Mouse (Mus musculus) midbrain, postnatal 0 days (tissue): ENCODE measurements at regions not wholly inside any gene's neighbourhood (a gene's known extent, or its start where the extent isn't known, plus 50 kb on each side); places are given as distances from the start of the nearest gene placed in this dataset.

ENCODE experiments used
- ATAC-seq: fragments of 200-750 bp; cut with Nextera tagmentation; 2 replicates; pipeline ENCODE4 v1.8.0; 2017; ENCODE audit warnings: moderate number of reproducible peaks, mild to moderate bottlenecking, moderate TSS enrichment, moderate library complexity; ENCODE audit not compliant: low FRiP score
- DNase-seq: peaks from one replicate; pipeline ENCODE4 v3.0.0-alpha.2; 2015; ENCODE audit warnings: low spot score
- H3K27ac ChIP-seq: fragments of 300-500 bp; sonication (generic); 2 replicates; pipeline ENCODE4 v1.5.1; 2014; ENCODE audit warnings: low read depth, mild to moderate bottlenecking, low read length, mixed read lengths
- H3K27me3 ChIP-seq: fragments of 300-500 bp; sonication (generic); 2 replicates; pipeline ENCODE4 v1.6.1; 2014; ENCODE audit warnings: low read length, control low read depth, mixed read lengths; ENCODE audit not compliant: insufficient read depth
- H3K36me3 ChIP-seq: fragments of 300-500 bp; sonication (generic); 2 replicates; pipeline ENCODE4 v1.6.1; 2014; ENCODE audit warnings: low read length, control low read depth, mixed read lengths; ENCODE audit not compliant: insufficient read depth
- H3K4me1 ChIP-seq: fragments of 300-500 bp; sonication (generic); 2 replicates; pipeline ENCODE4 v1.6.1; 2014; ENCODE audit warnings: mild to moderate bottlenecking, control low read depth, antibody characterized with exemption, low read length, mixed read lengths; ENCODE audit not compliant: insufficient read depth
- H3K4me2 ChIP-seq: fragments of 300-500 bp; sonication (generic); 2 replicates; pipeline ENCODE4 v1.6.1; 2014; ENCODE audit warnings: low read depth, mild to moderate bottlenecking, low read length, mixed read lengths; ENCODE audit not compliant: poor library complexity, severe bottlenecking
- H3K4me3 ChIP-seq: fragments of 300-500 bp; sonication (generic); 2 replicates; pipeline ENCODE4 v1.5.1; 2014; ENCODE audit warnings: low read depth, mild to moderate bottlenecking, low read length, moderate library complexity
- H3K9ac ChIP-seq: fragments of 300-500 bp; sonication (generic); replicated peaks from 2 replicates; pipeline ENCODE4 v1.6.1; 2014; ENCODE audit warnings: mild to moderate bottlenecking, low read length, moderate library complexity, mixed read lengths; ENCODE audit not compliant: poor library complexity, severe bottlenecking
- H3K9me3 ChIP-seq: fragments of 300-500 bp; sonication (generic); 2 replicates; pipeline ENCODE4 v1.6.1; 2016; ENCODE audit warnings: low read length, control low read depth
- CTCF ChIP-seq: IDR thresholded peaks from 2 replicates; pipeline ENCODE4 v1.5.1; 2016; ENCODE audit warnings: antibody characterized with exemption, mild to moderate bottlenecking
- WGBS: fragments of 180-500 bp; shearing (Covaris S2); extraction: QIAGEN DNeasy Blood & Tissue Kit; methylation state at CpG from one replicate; pipeline ENCODE4 v1.1.7; 2014; 5-methylcytosine and 5-hydroxymethylcytosine counted together

DNA sequence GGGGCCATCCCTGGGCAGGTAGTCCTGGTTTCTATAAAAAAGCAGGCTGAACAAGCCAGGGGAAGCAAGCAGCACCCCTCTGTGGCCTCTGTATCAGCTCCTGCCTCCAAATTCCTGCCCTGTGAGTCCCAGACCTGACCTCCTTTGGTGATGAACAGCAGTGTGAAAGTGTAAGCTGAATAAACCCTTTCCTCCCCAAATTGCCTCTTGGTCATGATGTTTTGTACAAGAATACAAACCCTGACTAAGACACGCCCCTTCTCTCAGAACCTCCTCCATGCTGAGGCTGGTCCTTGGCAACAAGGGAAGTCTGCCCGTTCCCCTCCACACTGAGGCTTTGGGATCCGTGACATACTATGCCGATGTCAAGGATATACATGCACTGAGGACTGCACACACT, 310.2 kb upstream of the Klf6 start:
- Histone ChIP-seq H3K4me2 (no peak overlapping the region), H3K27ac (no peak overlapping the region), H3K9me3 (no peaks in the 10 kb centered on the region), H3K36me3 (no peaks in the 10 kb centered on the region), H3K4me1 (no peaks in the 10 kb centered on the region), H3K9ac (no peak overlapping the region), H3K27me3 (no peaks in the 10 kb centered on the region), H3K4me3 (no peak overlapping the region)
- TF ChIP-seq CTCF = no peak
- DNase-seq (no peak), ATAC-seq (no peak)
- 89% methylated on average over 4 of the region's 4 CpGs for WGBS

DNA sequence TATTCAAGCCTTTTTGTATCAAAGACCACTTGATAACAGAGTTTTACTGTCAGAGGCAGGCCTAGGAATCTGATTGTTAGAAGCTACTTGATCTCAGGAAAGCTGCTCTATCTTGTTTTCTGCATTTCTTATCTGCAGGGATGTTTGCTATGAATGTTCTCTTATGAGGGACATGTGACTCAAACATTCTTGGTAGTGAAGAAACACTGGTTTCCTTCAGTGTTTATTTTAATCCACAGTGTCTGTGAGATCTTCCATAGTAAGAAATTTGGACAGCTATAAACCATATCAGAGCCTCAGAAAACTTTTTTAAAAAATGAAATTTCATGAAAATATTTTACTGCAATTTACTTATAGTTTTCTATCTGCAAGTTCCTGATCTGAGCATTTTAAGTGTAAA, 307.8 kb upstream of the Klf6 start:
- no peaks in the 10 kb centered on the region for H3K9me3 ChIP-seq
- H3K36me3 ChIP-seq = no peaks in the 10 kb centered on the region
- no peak overlapping the region for H3K27ac ChIP-seq
- no peak for TF ChIP-seq CTCF
- H3K9ac ChIP-seq = no peak overlapping the region
- no peak overlapping the region for H3K4me2 ChIP-seq
- H3K4me3 ChIP-seq = no peak overlapping the region
- no peaks in the 10 kb centered on the region for H3K27me3 ChIP-seq
- ATAC-seq = no peak
- H3K4me1 ChIP-seq = no peaks in the 10 kb centered on the region
- DNase-seq = no peak

DNA sequence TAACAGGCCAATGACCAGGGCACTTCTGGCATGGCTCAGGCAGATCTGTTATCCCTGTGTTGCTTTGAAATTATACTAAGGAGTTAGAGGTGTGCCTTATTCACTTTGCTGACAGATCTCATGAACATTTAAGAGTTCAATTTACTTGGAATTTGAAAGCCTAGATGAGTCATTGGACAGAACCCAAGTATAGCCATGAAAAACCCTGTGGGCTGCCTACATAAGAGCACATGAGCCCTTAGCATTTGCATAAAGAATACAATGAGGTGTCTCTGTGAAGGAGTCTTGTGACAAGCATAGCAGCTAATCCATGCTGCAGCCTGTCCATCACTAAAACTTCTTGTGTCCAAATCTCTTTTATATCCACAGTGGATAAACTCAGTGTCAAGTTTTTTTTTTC, 303.2 kb upstream of the Klf6 start:
- H3K27me3 ChIP-seq = no peaks in the 10 kb centered on the region
- no peaks in the 10 kb centered on the region for H3K9me3 ChIP-seq
- H3K27ac ChIP-seq = no peak overlapping the region
- H3K4me2 ChIP-seq = no peak overlapping the region
- H3K36me3 ChIP-seq = no peaks in the 10 kb centered on the region
- ATAC-seq = no peak
- H3K4me3 ChIP-seq = no peak overlapping the region
- H3K4me1 ChIP-seq = no peaks in the 10 kb centered on the region
- no peak for DNase-seq
- H3K9ac ChIP-seq = no peak overlapping the region
- no peak for TF ChIP-seq CTCF

DNA sequence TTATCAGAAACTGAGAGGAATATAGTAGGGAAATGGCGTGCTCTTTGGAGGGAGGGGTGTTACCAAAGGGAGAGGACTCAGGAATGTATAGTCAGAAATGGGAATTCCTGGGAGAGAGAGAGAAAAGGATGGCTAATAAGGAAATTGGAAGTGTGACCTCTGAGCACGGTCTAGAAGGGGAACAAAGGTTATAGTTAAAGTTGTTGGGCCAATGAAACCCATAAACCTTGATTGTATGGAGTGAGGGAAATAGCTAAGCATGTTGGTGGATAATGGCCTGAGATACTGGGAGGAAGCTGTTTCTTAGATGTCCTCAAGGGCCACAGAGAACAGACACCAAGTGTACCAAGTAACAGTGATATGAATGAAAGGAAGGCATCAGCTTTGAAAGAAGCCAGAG, 294.8 kb upstream of the Klf6 start:
- Histone ChIP-seq H3K4me2 (no peak overlapping the region), H3K9me3 (no peaks in the 10 kb centered on the region), H3K27ac (no peak overlapping the region), H3K4me1 (no peaks in the 10 kb centered on the region), H3K4me3 (no peak overlapping the region), H3K9ac (no peak overlapping the region), H3K36me3 (no peaks in the 10 kb centered on the region), H3K27me3 (no peaks in the 10 kb centered on the region)
- WGBS = 76% methylated on average over 2 of the region's 2 CpGs
- DNase-seq = no peak
- no peak for ATAC-seq
- no peak for TF ChIP-seq CTCF

- 95% methylated on average over 2 of the region's 2 CpGs for WGBS
- no peaks in the 10 kb centered on the region for H3K27me3 ChIP-seq
- no peak overlapping the region for H3K4me3 ChIP-seq
- no peaks in the 10 kb centered on the region for H3K4me1 ChIP-seq
- H3K36me3 ChIP-seq = no peaks in the 10 kb centered on the region
- no peak overlapping the region for H3K4me2 ChIP-seq
- DNase-seq (no peak), ATAC-seq (no peak)
- H3K27ac ChIP-seq = no peak overlapping the region
- no peak overlapping the region for H3K9ac ChIP-seq
- H3K9me3 ChIP-seq = no peaks in the 10 kb centered on the region
- TF ChIP-seq CTCF = no peak
Measured at GRCm38 (mm10) chr13:5566896-5567295, 294.4 kb upstream of the Klf6 start.

DNA sequence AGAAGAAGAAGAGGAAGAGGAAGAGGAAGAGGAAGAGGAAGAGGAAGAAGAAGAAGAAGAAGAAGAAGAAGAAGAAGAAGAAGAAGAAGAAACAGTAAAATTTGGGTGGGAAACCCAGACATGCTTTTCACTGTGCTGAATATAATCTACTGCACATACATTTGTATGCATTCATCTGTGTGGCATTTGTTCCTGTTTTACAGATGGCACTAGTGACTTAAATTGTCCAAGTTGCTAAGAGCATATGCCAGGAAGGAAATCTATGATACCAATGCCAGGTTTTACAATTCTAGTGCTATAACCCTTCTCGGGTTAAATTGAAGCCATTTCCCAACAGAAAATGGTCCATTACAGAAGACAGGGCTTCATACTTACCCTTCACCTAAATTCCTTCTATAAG, 291.7 kb upstream of the Klf6 start:
- Histone ChIP-seq H3K36me3 (no peaks in the 10 kb centered on the region), H3K9ac (no peak overlapping the region), H3K27ac (no peak overlapping the region), H3K4me1 (no peaks in the 10 kb centered on the region), H3K9me3 (no peaks in the 10 kb centered on the region), H3K4me3 (no peak overlapping the region), H3K27me3 (no peaks in the 10 kb centered on the region), H3K4me2 (no peak overlapping the region)
- DNase-seq = no peak
- no peak for ATAC-seq
- WGBS = 97% methylated on average over 1 of the region's 1 CpGs
- no peak for TF ChIP-seq CTCF

DNA sequence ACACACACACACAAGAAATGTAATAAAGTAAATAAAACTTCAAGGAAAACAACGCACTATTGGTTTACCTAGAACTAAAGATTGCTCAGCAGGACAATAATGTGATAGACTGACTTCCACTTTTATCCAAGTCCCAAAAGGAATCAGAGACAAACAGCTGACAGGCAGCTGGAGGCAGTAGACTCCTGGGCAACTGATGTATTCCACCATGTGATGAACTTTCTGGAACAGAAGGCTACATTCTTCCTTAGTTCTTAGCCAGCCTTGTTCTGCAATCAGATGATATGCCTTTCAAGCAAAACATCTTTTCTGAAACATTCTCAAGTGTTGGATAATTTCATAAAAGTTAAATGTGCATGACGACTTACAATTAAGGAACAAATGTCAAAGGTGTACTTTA, 290.9 kb upstream of the Klf6 start:
- no peak overlapping the region for H3K4me2 ChIP-seq
- H3K27ac ChIP-seq = no peak overlapping the region
- TF ChIP-seq CTCF = no peak
- 94% methylated on average over 2 of the region's 2 CpGs for WGBS
- H3K4me3 ChIP-seq = no peak overlapping the region
- H3K9me3 ChIP-seq = no peaks in the 10 kb centered on the region
- H3K4me1 ChIP-seq = no peaks in the 10 kb centered on the region
- no peaks in the 10 kb centered on the region for H3K36me3 ChIP-seq
- no peaks in the 10 kb centered on the region for H3K27me3 ChIP-seq
- H3K9ac ChIP-seq = no peak overlapping the region
- ATAC-seq (no peak), DNase-seq (no peak)
